Comparison of ENCODE assay signal across 8 mouse cellular contexts in genomic region chr8:119840905-119841411, GRCm38 (mm10). TPM values are rescaled to one million over a fixed set of nuclear protein-coding genes. Genes with fewer than 3 reads are reported as not detected.
DNase-seq lines count a peak whose midpoint lies in the region; ATAC-seq and TF ChIP-seq lines count a peak whose summit lies in the region.

No protein-coding gene starts in this region.

- peak overlapping the region; percentile 99 for H3K4me3 ChIP-seq in megakaryocyte, embryonic 14.5 days (replicated peaks)
- peak overlapping the region; percentile 80 for H3K4me3 ChIP-seq in cortical plate, adult 2 months (ENCODE audit: insufficient read depth, low read length)
- peak overlapping the region; percentile 80 for H3K4me3 ChIP-seq in intestine, postnatal 0 days (ENCODE audit: low read depth, low read length)
- H3K4me3 ChIP-seq in liver, postnatal 0 days (ENCODE audit: low read depth, low read length) = peak overlapping the region; percentile 78

- H3K27ac ChIP-seq in cortical plate, adult 2 months (ENCODE audit: insufficient read depth, low read length) = no peak overlapping the region
- H3K27ac ChIP-seq in intestine, postnatal 0 days (ENCODE audit: low read depth, low read length) = peak overlapping the region; percentile 90
- peak overlapping the region; percentile 69 for H3K27ac ChIP-seq in liver, postnatal 0 days (ENCODE audit: low read depth)

- peak overlapping the region; percentile 84 for H3K4me2 ChIP-seq in intestine, postnatal 0 days (replicated peaks; ENCODE audit: low read depth)
- peak overlapping the region; percentile 95 for H3K4me2 ChIP-seq in liver, postnatal 0 days (ENCODE audit: low read depth, low read length)

- H3K9me3 ChIP-seq in megakaryocyte, embryonic 14.5 days = no peaks in the 10 kb centered on the region
- no peaks in the 10 kb centered on the region for H3K9me3 ChIP-seq in intestine, postnatal 0 days (ENCODE audit: control insufficient read depth)
- H3K9me3 ChIP-seq in liver, postnatal 0 days (ENCODE audit: low read length) = no peaks in the 10 kb centered on the region

- no peak for TF ChIP-seq POLR2A in cortical plate, adult 2 months (IDR thresholded peaks at IDR 0.05; ENCODE audit: extremely low read depth, insufficient read depth, low read length)

- no peak overlapping the region for H3K9ac ChIP-seq in intestine, postnatal 0 days (ENCODE audit: low read depth, low read length)
- H3K9ac ChIP-seq in liver, postnatal 0 days (replicated peaks) = peak overlapping the region; percentile 84; the same call in 1 of the 2 replicates

- TF ChIP-seq CTCF in cortical plate, adult 2 months (IDR thresholded peaks at IDR 0.05; ENCODE audit: extremely low read depth, insufficient read depth, low read length) = no peak
- TF ChIP-seq CTCF in intestine, postnatal 0 days (IDR thresholded peaks at IDR 0.05; ENCODE audit: low read depth) = peak; percentile 44
- TF ChIP-seq CTCF in liver, postnatal 0 days (IDR thresholded peaks at IDR 0.05; ENCODE audit: low read depth) = no peak

- DNase-seq in liver, postnatal 0 days = peak; percentile 54
- no peak for DNase-seq in layer of hippocampus, adult 9-11 months
- no peak for DNase-seq in ovary, adult 18-20 months (ENCODE audit: low spot score)

- no peak for TF ChIP-seq EP300 in liver, postnatal 0 days (IDR thresholded peaks at IDR 0.05; ENCODE audit: low read depth)

- peaks cover 19% of the 10 kb centered on the region for H3K27me3 ChIP-seq in megakaryocyte, embryonic 14.5 days (replicated peaks)
- no peaks in the 10 kb centered on the region for H3K27me3 ChIP-seq in intestine, postnatal 0 days (replicated peaks; ENCODE audit: control insufficient read depth, insufficient read depth, low read length)
- no peaks in the 10 kb centered on the region; the same call in 1 of the 2 replicates for H3K27me3 ChIP-seq in liver, postnatal 0 days (ENCODE audit: insufficient read depth, low read length)

- H3K4me1 ChIP-seq in megakaryocyte, embryonic 14.5 days = peaks cover 52% of the 10 kb centered on the region
- H3K4me1 ChIP-seq in cortical plate, adult 2 months (ENCODE audit: control insufficient read depth, insufficient read depth, low read length) = peaks cover 8% of the 10 kb centered on the region
- peaks cover 11% of the 10 kb centered on the region for H3K4me1 ChIP-seq in intestine, postnatal 0 days (replicated peaks; ENCODE audit: control insufficient read depth, insufficient read depth, low read length)
- peaks cover 32% of the 10 kb centered on the region for H3K4me1 ChIP-seq in liver, postnatal 0 days (ENCODE audit: insufficient read depth)

- peaks cover 14% of the 10 kb centered on the region for H3K36me3 ChIP-seq in megakaryocyte, embryonic 14.5 days (replicated peaks; ENCODE audit: low read length)
- H3K36me3 ChIP-seq in intestine, postnatal 0 days (ENCODE audit: control insufficient read depth, insufficient read depth) = 0 out of 2 replicates have a peak, but pooled peaks cover 3% of the 10 kb centered on the region
- H3K36me3 ChIP-seq in liver, postnatal 0 days (replicated peaks; ENCODE audit: insufficient read depth, low read length) = no peaks in the 10 kb centered on the region; the same call in 1 of the 2 replicates

- no peak for ATAC-seq in megakaryocyte, adult 5-6 weeks (ENCODE audit: poor library complexity, severe bottlenecking)
- peak; percentile 75 for ATAC-seq in intestine, postnatal 0 days
- peak; percentile 26 for ATAC-seq in liver, postnatal 0 days
- ATAC-seq in inflammation-experienced regulatory T-cells, adult 6 months = no peak

- WGBS in intestine, postnatal 0 days = 11% methylated on average over 8 of the region's 8 CpGs
- 23% methylated on average over 8 of the region's 8 CpGs for WGBS in liver, postnatal 0 days (ENCODE audit: insufficient replicate concordance)

RNA-seq across cellular contexts. Expression of gene Cotl1, which starts 0.6 kb away (rescaled TPM):
- 413 and 593 TPM in 2 replicates for polyA plus RNA-seq in megakaryocyte, embryonic 14.5 days (2012; ENCODE audit: insufficient read depth, low replicate concordance)
- 526 and 619 TPM in 2 replicates for total RNA-seq in megakaryocyte, adult 5-6 weeks (2015)
- 490 and 532 TPM in 2 replicates for total RNA-seq in megakaryocyte, adult 5-6 weeks (2017)
- 80.4 and 97.9 TPM in 2 replicates for polyA plus RNA-seq in cortical plate, adult 2 months (2012; rRNA removed)
- polyA plus RNA-seq in intestine, postnatal 0 days (2015; fragmentation: Nextera tagmentation; extraction: Ambion mirVana) = 166 and 169 TPM in 2 replicates
- 28.5 and 28.8 TPM in 2 replicates for polyA plus RNA-seq in liver, postnatal 0 days (2015; fragmentation: Nextera tagmentation; extraction: Ambion mirVana)
- polyA plus RNA-seq in inflammation-experienced regulatory T-cells, adult 6 months (2017; shearing (Covaris generic)) = 100 to 1,000 TPM; 181 to 242 (median 218) TPM

RNA-seq across cellular contexts. Expression of gene Klhl36, which starts 21.1 kb away (rescaled TPM):
- polyA plus RNA-seq in megakaryocyte, embryonic 14.5 days (2012; ENCODE audit: insufficient read depth, low replicate concordance) = 5.2 and 14.1 TPM in 2 replicates
- total RNA-seq in megakaryocyte, adult 5-6 weeks (2015) = 2.7 and 5.5 TPM in 2 replicates
- 8.5 and 9.2 TPM in 2 replicates for total RNA-seq in megakaryocyte, adult 5-6 weeks (2017)
- polyA plus RNA-seq in cortical plate, adult 2 months (2012; rRNA removed) = 7.4 and 8.7 TPM in 2 replicates
- polyA plus RNA-seq in intestine, postnatal 0 days (2015; fragmentation: Nextera tagmentation; extraction: Ambion mirVana) = 7.3 and 7.4 TPM in 2 replicates
- polyA plus RNA-seq in liver, postnatal 0 days (2015; fragmentation: Nextera tagmentation; extraction: Ambion mirVana) = 4.3 and 4.9 TPM in 2 replicates
- 1 to 10 TPM; 6.8 to 8.0 (median 7.1) TPM for polyA plus RNA-seq in inflammation-experienced regulatory T-cells, adult 6 months (2017; shearing (Covaris generic))

Comparison
In these comparisons a context has a peak if more than half of its experiments do, and no peak if none do; other contexts are left out.
1. ATAC-seq: peak in intestine, postnatal 0 days (single experiment) and liver, postnatal 0 days (single experiment); none in megakaryocyte, adult 5-6 weeks (single experiment) and inflammation-experienced regulatory T-cells, adult 6 months (single experiment).
2. Peak in every context shown above with its lines, with median percentiles within 50 percentile points of each other: H3K4me3 ChIP-seq.